Mouse (Mus musculus) B cell, adult 62 days (primary cell): ENCODE measurements around the gene Dpp9. TPM values are rescaled to one million over a fixed set of nuclear protein-coding genes. Genes with fewer than 3 reads are reported as not detected.

ENCODE experiments used
- total RNA-seq: library from RNA; stranded (reverse); gene quantifications from 4 replicates; pipeline ENCODE4 v1.2.4, GENCODE M21; 2023

The Dpp9 gene
- total RNA-seq: 53.2 to 57.1 TPM (median 55.2 TPM) in 4 replicates

GRCm38 (mm10) chr17:56218377-56219191, at the start of gene Dpp9:
Gene Dpp9 (minus strand): TSS chr17:56218905.

GRCm38 (mm10) chr17:56256239-56256881, 37.7 kb upstream of the Dpp9 start, which contains the start of gene Fem1a:
Gene Fem1a (plus strand): TSS chr17:56256810.

GRCm38 (mm10) chr17:56183658-56184103, 35.0 kb downstream of the Dpp9 start, which contains the start of gene Mydgf:
Gene Mydgf (minus strand): TSS chr17:56183920.

GRCm38 (mm10) chr17:56162231-56162774, 56.4 kb downstream of the Dpp9 start, which contains the start of gene Tnfaip8l1:
Gene Tnfaip8l1 (plus strand): TSS chr17:56162477.

GRCm38 (mm10) chr17:56139858-56140595, 78.7 kb downstream of the Dpp9 start, which contains the start of gene Sema6b:
Gene Sema6b (minus strand): TSS chr17:56140343.

Other genes starting within 250 kb of the Dpp9 start
- gene Shd, start 248.4 kb downstream of the Dpp9 start, total RNA-seq: 0.81 to 2.9 TPM (median 1.8 TPM) in 4 replicates
- not detected in 4 replicates for gene Fsd1, start 232.4 kb downstream of the Dpp9 start, total RNA-seq
- gene Stap2, start 213.3 kb downstream of the Dpp9 start, total RNA-seq: 1.2 TPM in 1 of 4 replicates, not detected in the others
- 57.6 to 74.2 TPM (median 66.5 TPM) in 4 replicates for gene Mpnd, start 213.2 kb downstream of the Dpp9 start, total RNA-seq
- 90.4 to 97.0 TPM (median 94.7 TPM) in 4 replicates for gene Sh3gl1, start 182.3 kb downstream of the Dpp9 start, total RNA-seq
- 2.7 to 4.1 TPM (median 3.2 TPM) in 4 replicates for gene Chaf1a, start 178.5 kb downstream of the Dpp9 start, total RNA-seq
- 65.9 to 73.7 TPM (median 71.6 TPM) in 4 replicates for gene Ubxn6, start 143.9 kb downstream of the Dpp9 start, total RNA-seq
- gene Hdgfl2, start 139.3 kb downstream of the Dpp9 start, total RNA-seq: 105 to 126 TPM (median 115 TPM) in 4 replicates
- gene Plin4, start 109.1 kb downstream of the Dpp9 start, total RNA-seq: not detected in 4 replicates
- gene Plin5, start 101.3 kb downstream of the Dpp9 start, total RNA-seq: not detected in 4 replicates
- not detected in 4 replicates for gene Lrg1, start 96.9 kb downstream of the Dpp9 start, total RNA-seq
- gene Sema6b, start 78.6 kb downstream of the Dpp9 start, total RNA-seq: 1.0 to 1.3 TPM (median 1.2 TPM) in 4 replicates
- 0.21 to 0.38 TPM (median 0.27 TPM) in 3 of 4 replicates, not detected in the other for gene Tnfaip8l1, start 56.4 kb downstream of the Dpp9 start, total RNA-seq
- 48.9 to 52.9 TPM (median 52.0 TPM) in 4 replicates for gene Mydgf, start 35.0 kb downstream of the Dpp9 start, total RNA-seq
- gene Fem1a, start 37.9 kb upstream of the Dpp9 start, total RNA-seq: 26.9 to 30.0 TPM (median 29.8 TPM) in 4 replicates
- 21.6 to 25.3 TPM (median 23.4 TPM) in 4 replicates for gene Ticam1, start 57.9 kb upstream of the Dpp9 start, total RNA-seq
- 10.0 to 16.6 TPM (median 14.7 TPM) in 4 replicates for gene Plin3, start 74.0 kb upstream of the Dpp9 start, total RNA-seq
- not detected in 4 replicates for gene Arrdc5, start 81.4 kb upstream of the Dpp9 start, total RNA-seq
- 11.1 to 13.2 TPM (median 11.7 TPM) in 4 replicates for gene Uhrf1, start 84.4 kb upstream of the Dpp9 start, total RNA-seq
- 62.5 to 66.2 TPM (median 64.5 TPM) in 4 replicates for gene Kdm4b, start 107.2 kb upstream of the Dpp9 start, total RNA-seq